Mouse (Mus musculus) hindbrain, embryonic 10.5 days (tissue): ENCODE data around the gene Bmp2k. TPM values are rescaled to one million over a fixed set of nuclear protein-coding genes. Genes with fewer than 3 reads are reported as not detected.
A peak's percentile ranks its signal among the peaks of the same experiment; 100 is the strongest.
"Not testable (repeated sequence)": the region's sequence is repeated elsewhere in the genome, so short reads cannot be mapped to it uniquely, and the experiment has no call there.

Experiments used
- DNase-seq: peaks from one replicate; pipeline ENCODE4 v3.0.0-alpha.2; 2017; ENCODE audit warnings: low spot score
- H3K27ac ChIP-seq: fragments of 300-500 bp; sonication (generic); 2 replicates; pipeline ENCODE4 v1.5.1; 2016; ENCODE audit warnings: mild to moderate bottlenecking, moderate library complexity
- H3K27me3 ChIP-seq: fragments of 300-500 bp; sonication (generic); 2 replicates; pipeline ENCODE4 v1.6.1; 2016; ENCODE audit warnings: mild to moderate bottlenecking; ENCODE audit not compliant: poor library complexity, insufficient read depth, severe bottlenecking
- H3K36me3 ChIP-seq: fragments of 300-500 bp; sonication (generic); 2 replicates; pipeline ENCODE4 v1.6.1; 2016; ENCODE audit warnings: mild to moderate bottlenecking, moderate library complexity
- H3K4me1 ChIP-seq: fragments of 300-500 bp; sonication (generic); replicated peaks from 2 replicates; pipeline ENCODE4 v1.6.1; 2016; ENCODE audit warnings: mild to moderate bottlenecking
- H3K4me3 ChIP-seq: fragments of 300-500 bp; sonication (generic); 2 replicates; pipeline ENCODE4 v1.5.1; 2016; ENCODE audit warnings: mild to moderate bottlenecking, moderate library complexity
- H3K9me3 ChIP-seq: fragments of 300-500 bp; sonication (generic); 2 replicates; pipeline ENCODE4 v1.6.1; 2016; ENCODE audit warnings: mild to moderate bottlenecking, moderate library complexity
- WGBS: fragments of 180-500 bp; shearing (Covaris S2); methylation state at CpG from one replicate; pipeline ENCODE4 v1.1.7; 2016; 5-methylcytosine and 5-hydroxymethylcytosine counted together
- polyA plus RNA-seq: library from polyadenylated mRNA; unstranded; fragments of >200 nt; fragmentation: Nextera tagmentation; extraction: Ambion mirVana; gene quantifications from 2 replicates; pipeline ENCODE4 v1.2.1, GENCODE M21; 2016

Gene Bmp2k
- polyA plus RNA-seq, 1 experiment from 2014 or later: 10.2 TPM

GRCm38 (mm10) chr5:97015781-97016508 is 18.5 kb downstream of the Bmp2k start:
- Histone ChIP-seq H3K4me3 (no peak overlapping the region), H3K4me1 (peaks cover 26% of the 10 kb centered on the region), H3K27me3 (no peaks in the 10 kb centered on the region), H3K9me3 (no peaks in the 10 kb centered on the region), H3K27ac (0 out of 2 replicates have a peak overlapping the region, but pooled peaks have one; percentile 5), H3K36me3 (no peaks in the 10 kb centered on the region)
- no peak for DNase-seq
- 85% methylated on average over 11 of the region's 11 CpGs for WGBS

DNA sequence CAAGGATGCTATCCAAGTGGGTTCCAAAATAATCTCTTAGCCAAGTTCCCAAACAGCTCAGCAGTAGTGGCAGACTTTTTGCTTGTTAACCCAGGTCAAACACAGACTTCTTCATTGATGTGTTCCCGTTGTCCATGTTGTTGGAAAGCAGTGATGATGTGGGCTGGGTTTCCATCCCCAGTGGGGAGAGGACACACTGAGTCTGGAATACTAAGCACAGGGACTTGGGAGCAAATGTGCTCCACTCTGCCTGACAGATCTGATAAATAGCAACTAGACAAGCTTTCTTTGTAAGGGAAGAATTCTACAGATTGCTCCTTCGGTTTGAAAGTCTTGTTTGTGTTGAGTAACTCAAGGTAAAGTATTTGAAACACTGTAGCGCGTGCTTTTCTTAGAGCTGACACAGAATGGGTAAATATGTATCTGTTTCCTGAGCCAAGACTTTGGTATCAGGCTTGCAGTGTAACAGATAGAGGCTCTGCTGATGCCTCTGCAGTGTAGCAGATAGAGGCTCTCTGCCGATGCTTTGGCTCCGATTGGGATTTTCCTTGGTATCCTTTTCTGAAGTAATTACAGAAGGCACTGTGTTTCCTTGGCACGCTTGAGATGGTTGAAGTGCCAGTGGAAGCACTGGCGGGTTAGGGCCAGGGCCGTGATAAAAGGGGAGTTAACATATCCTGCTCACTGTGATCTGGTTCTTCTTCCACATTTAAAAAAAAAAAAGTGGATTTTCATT is 19.5 kb downstream of the Bmp2k start:
- Histone ChIP-seq H3K36me3 (no peaks in the 10 kb centered on the region), H3K9me3 (no peaks in the 10 kb centered on the region), H3K27me3 (no peaks in the 10 kb centered on the region), H3K4me3 (no peak overlapping the region), H3K27ac (0 out of 2 replicates have a peak overlapping the region, but pooled peaks have one; percentile 2), H3K4me1 (peaks cover 26% of the 10 kb centered on the region)
- no peak for DNase-seq
- 93% methylated on average over 9 of the region's 9 CpGs for WGBS

- WGBS: 84% methylated on average over 15 of the region's 15 CpGs
- H3K4me1 ChIP-seq: peaks cover 6% of the 10 kb centered on the region
- no peaks in the 10 kb centered on the region for H3K27me3 ChIP-seq
- H3K4me3 ChIP-seq: no peak overlapping the region
- H3K9me3 ChIP-seq: no peaks in the 10 kb centered on the region
- no peak overlapping the region for H3K27ac ChIP-seq
- no peaks in the 10 kb centered on the region for H3K36me3 ChIP-seq
- no peak for DNase-seq
These were observed 25.1 kb downstream of the Bmp2k start for GRCm38 (mm10) chr5:97022305-97023278.

GRCm38 (mm10) chr5:97024834-97025233 is 27.3 kb downstream of the Bmp2k start:
- Histone ChIP-seq H3K27me3 (no peaks in the 10 kb centered on the region), H3K27ac (no peak overlapping the region), H3K9me3 (no peaks in the 10 kb centered on the region), H3K36me3 (no peaks in the 10 kb centered on the region), H3K4me3 (no peak overlapping the region), H3K4me1 (peaks cover 6% of the 10 kb centered on the region)
- WGBS: 94% methylated on average over 5 of the region's 5 CpGs
- no peak for DNase-seq

- WGBS: 93% methylated on average over 6 of the region's 6 CpGs
- Histone ChIP-seq H3K27me3 (no peaks in the 10 kb centered on the region), H3K4me3 (no peak overlapping the region), H3K9me3 (no peaks in the 10 kb centered on the region), H3K36me3 (no peaks in the 10 kb centered on the region), H3K4me1 (peaks cover 6% of the 10 kb centered on the region), H3K27ac (no peak overlapping the region)
- no peak for DNase-seq
These were observed 28.2 kb downstream of the Bmp2k start for GRCm38 (mm10) chr5:97025650-97026049.

DNA sequence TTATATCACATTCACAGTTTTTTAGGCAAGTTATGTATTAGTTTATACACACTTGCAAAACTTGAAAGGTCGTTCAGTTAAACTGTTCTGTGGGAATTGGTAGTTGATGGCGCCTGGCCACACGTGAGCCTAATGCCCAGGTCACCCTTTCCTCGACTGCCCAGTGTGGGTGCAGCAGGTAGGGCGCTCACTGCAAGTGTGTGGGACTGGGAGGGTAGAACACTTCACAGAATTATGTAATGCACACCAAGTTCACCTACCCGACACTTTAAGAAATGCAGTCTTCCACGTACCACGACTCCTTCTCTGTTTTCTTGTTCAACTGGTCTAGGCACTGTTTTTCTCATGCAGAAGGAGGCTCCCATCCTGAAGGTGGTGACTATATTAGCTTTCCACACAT is 30.5 kb downstream of the Bmp2k start:
- H3K27me3 ChIP-seq: no peaks in the 10 kb centered on the region
- WGBS: 91% methylated on average over 8 of the region's 8 CpGs
- no peak for DNase-seq

GRCm38 (mm10) chr5:97028840-97029239 is 31.4 kb downstream of the Bmp2k start:
- 82% methylated on average over 1 of the region's 1 CpGs for WGBS

More for the DNA sequence above, 30.5 kb downstream of the Bmp2k start:
- Histone ChIP-seq H3K4me1 (no peaks in the 10 kb centered on the region; the same call in 1 of the 2 replicates), H3K9me3 (no peaks in the 10 kb centered on the region), H3K36me3 (peaks cover 6% of the 10 kb centered on the region; the same call in 1 of the 2 replicates), H3K27ac (no peak overlapping the region), H3K4me3 (no peak overlapping the region)

GRCm38 (mm10) chr5:97031771-97032170 is 34.3 kb downstream of the Bmp2k start:
- no peaks in the 10 kb centered on the region for H3K4me1 ChIP-seq
- WGBS: 91% methylated on average over 6 of the region's 6 CpGs
- no peak overlapping the region for H3K27ac ChIP-seq
- no peaks in the 10 kb centered on the region for H3K27me3 ChIP-seq
- H3K36me3 ChIP-seq: peaks cover 6% of the 10 kb centered on the region; the same call in 1 of the 2 replicates
- no peak for DNase-seq
- no peak overlapping the region for H3K4me3 ChIP-seq
- H3K9me3 ChIP-seq: no peaks in the 10 kb centered on the region

More at GRCm38 (mm10) chr5:97028840-97029239, 31.4 kb downstream of the Bmp2k start:
- DNase-seq, H3K4me1 ChIP-seq, H3K9me3 ChIP-seq, H3K36me3 ChIP-seq, H3K27ac ChIP-seq, H3K4me3 ChIP-seq, H3K27me3 ChIP-seq: not testable (repeated sequence)

GRCm38 (mm10) chr5:97045260-97045659 is 47.8 kb downstream of the Bmp2k start:
- Histone ChIP-seq H3K27ac (no peak overlapping the region), H3K27me3 (no peaks in the 10 kb centered on the region), H3K4me1 (no peaks in the 10 kb centered on the region), H3K36me3 (peaks cover 8% of the 10 kb centered on the region; the same call in 1 of the 2 replicates), H3K4me3 (no peak overlapping the region), H3K9me3 (no peaks in the 10 kb centered on the region)
- no peak for DNase-seq
- 95% methylated on average over 7 of the region's 7 CpGs for WGBS

GRCm38 (mm10) chr5:97046680-97047079 is 49.2 kb downstream of the Bmp2k start:
- no peaks in the 10 kb centered on the region for H3K27me3 ChIP-seq
- H3K27ac ChIP-seq: no peak overlapping the region
- no peak overlapping the region for H3K4me3 ChIP-seq
- no peaks in the 10 kb centered on the region for H3K4me1 ChIP-seq
- H3K9me3 ChIP-seq: no peaks in the 10 kb centered on the region
- no peak for DNase-seq
- H3K36me3 ChIP-seq: peaks cover 8% of the 10 kb centered on the region; the same call in 1 of the 2 replicates
- WGBS: 89% methylated on average over 10 of the region's 10 CpGs

DNA sequence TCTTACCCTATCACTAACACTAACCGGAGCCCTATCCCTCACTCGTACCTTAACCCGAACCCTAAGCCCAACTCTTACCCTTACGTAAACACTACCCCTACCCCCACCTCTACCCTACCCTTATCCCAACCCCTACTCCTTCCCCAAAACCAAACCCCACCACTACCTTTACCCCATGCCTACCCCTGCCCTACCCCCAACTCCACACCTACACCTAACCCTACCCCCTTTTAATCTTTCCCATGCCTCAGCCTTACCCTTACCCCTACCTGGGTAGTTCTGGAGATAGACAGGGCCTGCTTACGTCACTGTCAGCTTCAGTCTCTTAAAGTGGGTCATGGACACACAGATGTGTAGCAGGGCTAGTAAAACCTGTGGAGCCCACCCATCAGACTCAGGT is 51.4 kb downstream of the Bmp2k start:
- Histone ChIP-seq H3K4me3 (no peak overlapping the region), H3K4me1 (no peaks in the 10 kb centered on the region), H3K9me3 (no peaks in the 10 kb centered on the region), H3K36me3 (peaks cover 11% of the 10 kb centered on the region), H3K27ac (no peak overlapping the region), H3K27me3 (no peaks in the 10 kb centered on the region)
- 96% methylated on average over 5 of the region's 5 CpGs for WGBS
- no peak for DNase-seq

DNA sequence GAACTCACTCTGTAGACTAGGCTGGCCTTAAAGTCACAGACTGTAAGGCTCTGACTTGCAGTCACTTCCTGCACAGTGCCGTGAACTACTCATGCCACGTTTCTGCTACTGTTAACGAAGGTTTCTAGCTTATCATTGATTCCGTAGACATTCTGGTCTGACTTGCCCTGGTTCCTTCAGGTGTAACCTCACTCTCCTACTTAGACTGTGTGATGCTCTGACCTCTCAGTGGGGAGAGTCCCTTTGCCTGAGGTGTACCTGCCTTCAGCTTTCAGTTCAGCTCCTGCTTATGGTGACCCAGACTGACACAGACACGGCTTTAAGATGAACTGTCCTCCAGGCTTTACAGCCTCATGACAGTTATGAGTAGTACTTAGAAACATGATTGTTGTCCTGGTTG is 56.7 kb downstream of the Bmp2k start:
- no peak overlapping the region for H3K4me3 ChIP-seq
- H3K27ac ChIP-seq: no peak overlapping the region
- no peak for DNase-seq
- H3K4me1 ChIP-seq: no peaks in the 10 kb centered on the region
- H3K27me3 ChIP-seq: no peaks in the 10 kb centered on the region
- H3K9me3 ChIP-seq: no peaks in the 10 kb centered on the region
- H3K36me3 ChIP-seq: peaks cover 26% of the 10 kb centered on the region
- WGBS: 89% methylated on average over 5 of the region's 5 CpGs
